Mouse (Mus musculus) limb, embryonic 11.5 days (tissue): ENCODE data around the gene Ube2k. TPM values are rescaled to one million over a fixed set of nuclear protein-coding genes. Genes with fewer than 3 reads are reported as not detected.

Experiments used
- ATAC-seq: fragments of 200-750 bp; cut with Nextera tagmentation; 2 replicates; pipeline ENCODE4 v1.8.0; 2017; ENCODE audit warnings: low read depth; ENCODE audit not compliant: insufficient number of reproducible peaks, low FRiP score, low TSS enrichment
- DNase-seq: peaks from one replicate; pipeline ENCODE4 v3.0.0-alpha.2; 2015; ENCODE audit warnings: low spot score
- H3K27ac ChIP-seq: fragments of 300-500 bp; sonication (generic); replicated peaks from 2 replicates; pipeline ENCODE4 v1.5.1; 2014; ENCODE audit warnings: low read depth, mild to moderate bottlenecking, low read length
- H3K27me3 ChIP-seq: fragments of 300-500 bp; sonication (generic); 2 replicates; pipeline ENCODE4 v1.6.1; 2014; ENCODE audit warnings: mild to moderate bottlenecking, low read length, mixed read lengths; ENCODE audit not compliant: control insufficient read depth, insufficient read depth
- H3K36me3 ChIP-seq: fragments of 300-500 bp; sonication (generic); 2 replicates; pipeline ENCODE4 v1.6.1; 2014; ENCODE audit warnings: mild to moderate bottlenecking, low read length, moderate library complexity, mixed read lengths; ENCODE audit not compliant: control insufficient read depth, insufficient read depth
- H3K4me1 ChIP-seq: fragments of 300-500 bp; sonication (generic); 2 replicates; pipeline ENCODE4 v1.6.1; 2014; ENCODE audit warnings: low read length, mixed read lengths; ENCODE audit not compliant: control insufficient read depth, insufficient read depth
- H3K4me2 ChIP-seq: fragments of 300-500 bp; sonication (generic); 2 replicates; pipeline ENCODE4 v1.6.1; 2014; ENCODE audit warnings: low read depth, mild to moderate bottlenecking, moderate library complexity; ENCODE audit not compliant: severe bottlenecking
- H3K4me3 ChIP-seq: fragments of 300-500 bp; sonication (generic); 2 replicates; pipeline ENCODE4 v1.5.1; 2014; ENCODE audit warnings: low read depth, low read length
- H3K9ac ChIP-seq: fragments of 300-500 bp; sonication (generic); 2 replicates; pipeline ENCODE4 v1.6.1; 2014; ENCODE audit warnings: mild to moderate bottlenecking, low read length
- H3K9me3 ChIP-seq: fragments of 300-500 bp; sonication (generic); 2 replicates; pipeline ENCODE4 v1.6.1; 2016; ENCODE audit warnings: low read length; ENCODE audit not compliant: control insufficient read depth
- WGBS: fragments of 180-500 bp; shearing (Covaris S2); extraction: QIAGEN DNeasy Blood & Tissue Kit; methylation state at CpG from one replicate; pipeline ENCODE4 v1.1.7; 2014; 5-methylcytosine and 5-hydroxymethylcytosine counted together
- polyA plus RNA-seq: library from polyadenylated mRNA; unstranded; fragments of >200 nt; fragmentation: Nextera tagmentation; extraction: Ambion mirVana; gene quantifications from 2 replicates; pipeline ENCODE4 v1.2.1, GENCODE M21; 2014

Ube2k gene
- polyA plus RNA-seq, 1 experiment from 2014 or later: 172 TPM

- Histone ChIP-seq H3K27ac (no peak overlapping the region), H3K4me3 (no peak overlapping the region), H3K9ac (no peak overlapping the region), H3K4me1 (no peaks in the 10 kb centered on the region), H3K36me3 (peaks cover 12% of the 10 kb centered on the region; the same call in 1 of the 2 replicates), H3K9me3 (no peaks in the 10 kb centered on the region), H3K27me3 (no peaks in the 10 kb centered on the region), H3K4me2 (no peak overlapping the region)
- ATAC-seq (no peak), DNase-seq (no peak)
- 89% methylated on average over 9 of the region's 9 CpGs for WGBS
Observed at GRCm38 (mm10) chr5:65613152-65613924, 76.3 kb downstream of the Ube2k start.

- Histone ChIP-seq H3K36me3 (peaks cover 6% of the 10 kb centered on the region), H3K9ac (no peak overlapping the region), H3K4me1 (no peaks in the 10 kb centered on the region), H3K27me3 (no peaks in the 10 kb centered on the region), H3K27ac (no peak overlapping the region), H3K9me3 (no peaks in the 10 kb centered on the region), H3K4me2 (no peak overlapping the region), H3K4me3 (no peak overlapping the region)
- DNase-seq (no peak), ATAC-seq (no peak)
Observed at GRCm38 (mm10) chr5:65624340-65624739, 87.3 kb downstream of the Ube2k start.

GRCm38 (mm10) chr5:65638896-65639295 lies 101.9 kb downstream of the Ube2k start:
- Histone ChIP-seq H3K36me3 (peaks cover 14% of the 10 kb centered on the region), H3K9ac (no peak overlapping the region), H3K9me3 (no peaks in the 10 kb centered on the region), H3K27ac (no peak overlapping the region), H3K4me1 (no peaks in the 10 kb centered on the region), H3K4me2 (no peak overlapping the region), H3K27me3 (no peaks in the 10 kb centered on the region), H3K4me3 (no peak overlapping the region)
- WGBS: 97% methylated on average over 1 of the region's 1 CpGs
- no peak for DNase-seq
- no peak for ATAC-seq

Other genes starting within 250 kb of the Ube2k start
- 114 and 122 TPM in 2 replicates for gene Rfc1, start 201.6 kb upstream of the Ube2k start, polyA plus RNA-seq
- gene Klb, start 188.9 kb upstream of the Ube2k start, polyA plus RNA-seq: 0.06 and 0.09 TPM in 2 replicates
- gene Rpl9, start 145.8 kb upstream of the Ube2k start, polyA plus RNA-seq: 1,100 and 1,120 TPM in 2 replicates
- gene Lias, start 145.7 kb upstream of the Ube2k start, polyA plus RNA-seq: 71.2 and 72.9 TPM in 2 replicates
- 100 and 104 TPM in 2 replicates for gene Ugdh, start 101.3 kb upstream of the Ube2k start, polyA plus RNA-seq
- gene Gm43552, start 44.4 kb upstream of the Ube2k start, polyA plus RNA-seq: not detected in 2 replicates
- gene Smim14, start within 50 bp of the Ube2k start, polyA plus RNA-seq: 75.6 and 80.5 TPM in 2 replicates
- gene Pds5a, start 161.0 kb downstream of the Ube2k start, polyA plus RNA-seq: 124 and 140 TPM in 2 replicates
- 57.2 and 57.4 TPM in 2 replicates for gene N4bp2, start 226.3 kb downstream of the Ube2k start, polyA plus RNA-seq